Mouse (Mus musculus) liver, postnatal 0 days (tissue): ENCODE measurements at regions not wholly inside any gene's neighbourhood (a gene's known extent, or its start where the extent isn't known, plus 50 kb on each side); places are given as distances from the start of the nearest gene placed in this dataset.

Source experiments
- ATAC-seq: fragments of 200-750 bp; cut with Nextera tagmentation; 2 replicates; pipeline ENCODE4 v1.8.0; 2017; ENCODE audit warnings: mild to moderate bottlenecking, moderate library complexity
- DNase-seq: peaks from one replicate; pipeline ENCODE4 v3.0.0-alpha.2; 2016
- H3K27ac ChIP-seq: fragments of 300-500 bp; sonication (generic); 2 replicates; pipeline ENCODE4 v1.5.1; 2014; ENCODE audit warnings: antibody characterized with exemption, moderate library complexity, mild to moderate bottlenecking, low read depth
- H3K27me3 ChIP-seq: fragments of 300-500 bp; sonication (generic); 2 replicates; pipeline ENCODE4 v1.6.1; 2014; ENCODE audit warnings: low read length, control low read depth, mixed read lengths; ENCODE audit not compliant: insufficient read depth
- H3K36me3 ChIP-seq: fragments of 300-500 bp; sonication (generic); replicated peaks from 2 replicates; pipeline ENCODE4 v1.6.1; 2014; ENCODE audit warnings: mild to moderate bottlenecking, control low read depth, low read length, moderate library complexity, mixed read lengths; ENCODE audit not compliant: insufficient read depth
- H3K4me1 ChIP-seq: fragments of 300-500 bp; sonication (generic); 2 replicates; pipeline ENCODE4 v1.6.1; 2014; ENCODE audit warnings: antibody characterized with exemption, mild to moderate bottlenecking, control low read depth; ENCODE audit not compliant: insufficient read depth
- H3K4me2 ChIP-seq: fragments of 300-500 bp; sonication (generic); 2 replicates; pipeline ENCODE4 v1.6.1; 2014; ENCODE audit warnings: low read depth, mild to moderate bottlenecking, low read length, moderate library complexity, mixed read lengths
- H3K4me3 ChIP-seq: fragments of 300-500 bp; sonication (generic); 2 replicates; pipeline ENCODE4 v1.5.1; 2014; ENCODE audit warnings: low read depth, low read length
- H3K9ac ChIP-seq: fragments of 300-500 bp; sonication (generic); replicated peaks from 2 replicates; pipeline ENCODE4 v1.6.1; 2014; ENCODE audit warnings: mild to moderate bottlenecking, moderate library complexity
- H3K9me3 ChIP-seq: fragments of 300-500 bp; sonication (generic); 2 replicates; pipeline ENCODE4 v1.6.1; 2016; ENCODE audit warnings: mild to moderate bottlenecking, control low read depth, low read length, mixed read lengths
- CTCF ChIP-seq: sonication (generic); IDR thresholded peaks from 2 replicates; pipeline ENCODE4 v1.5.1; 2016; ENCODE audit warnings: antibody characterized with exemption, low read depth
- EP300 ChIP-seq: IDR thresholded peaks from 2 replicates; pipeline ENCODE4 v1.6.1; 2016; ENCODE audit warnings: antibody characterized with exemption, low read depth, mild to moderate bottlenecking
- WGBS: fragments of 180-500 bp; shearing (Covaris S2); extraction: QIAGEN DNeasy Blood & Tissue Kit; methylation state at CpG from one replicate; pipeline ENCODE4 v1.1.7; 2014; ENCODE audit not compliant: insufficient replicate concordance; 5-methylcytosine and 5-hydroxymethylcytosine counted together

- no peak overlapping the region for H3K9ac ChIP-seq
- H3K27ac ChIP-seq: no peak overlapping the region
- ATAC-seq: no peak
- no peak overlapping the region for H3K4me2 ChIP-seq
- WGBS: 81% methylated on average over 3 of the region's 3 CpGs
- no peaks in the 10 kb centered on the region for H3K9me3 ChIP-seq
- DNase-seq: no peak
- no peaks in the 10 kb centered on the region for H3K27me3 ChIP-seq
- TF ChIP-seq EP300 (no peak), CTCF (no peak)
- H3K4me3 ChIP-seq: no peak overlapping the region
- H3K36me3 ChIP-seq: no peaks in the 10 kb centered on the region
- H3K4me1 ChIP-seq: 0 out of 2 replicates have a peak, but pooled peaks cover 2% of the 10 kb centered on the region
Measured at GRCm38 (mm10) chr14:36614926-36615325, 353.7 kb downstream of the Ccser2 start.

GRCm38 (mm10) chr14:36612860-36613259 lies 355.7 kb downstream of the Ccser2 start:
- 63% methylated on average over 3 of the region's 3 CpGs for WGBS
- ATAC-seq: peak; percentile 94
- no peak for TF ChIP-seq CTCF
- peak; percentile 70 for TF ChIP-seq EP300
- no peaks in the 10 kb centered on the region for H3K36me3 ChIP-seq
- H3K4me1 ChIP-seq: no peaks in the 10 kb centered on the region
- H3K27ac ChIP-seq: no peak overlapping the region
- no peaks in the 10 kb centered on the region for H3K9me3 ChIP-seq
- H3K4me2 ChIP-seq: no peak overlapping the region
- no peak overlapping the region for H3K9ac ChIP-seq
- no peaks in the 10 kb centered on the region for H3K27me3 ChIP-seq
- H3K4me3 ChIP-seq: no peak overlapping the region
- DNase-seq: no peak

GRCm38 (mm10) chr14:36584065-36584635 lies 384.4 kb downstream of the Ccser2 start:
- 46% methylated on average over 4 of the region's 4 CpGs for WGBS
- DNase-seq: no peak
- H3K9me3 ChIP-seq: no peaks in the 10 kb centered on the region
- no peak overlapping the region for H3K9ac ChIP-seq
- H3K4me2 ChIP-seq: no peak overlapping the region
- no peak overlapping the region for H3K4me3 ChIP-seq
- ATAC-seq: peak; percentile 57; the same call in 1 of the 2 replicates
- H3K4me1 ChIP-seq: no peaks in the 10 kb centered on the region
- no peaks in the 10 kb centered on the region for H3K36me3 ChIP-seq
- no peak overlapping the region for H3K27ac ChIP-seq
- TF ChIP-seq EP300 (no peak), CTCF (peak; percentile 41)
- H3K27me3 ChIP-seq: no peaks in the 10 kb centered on the region

DNA sequence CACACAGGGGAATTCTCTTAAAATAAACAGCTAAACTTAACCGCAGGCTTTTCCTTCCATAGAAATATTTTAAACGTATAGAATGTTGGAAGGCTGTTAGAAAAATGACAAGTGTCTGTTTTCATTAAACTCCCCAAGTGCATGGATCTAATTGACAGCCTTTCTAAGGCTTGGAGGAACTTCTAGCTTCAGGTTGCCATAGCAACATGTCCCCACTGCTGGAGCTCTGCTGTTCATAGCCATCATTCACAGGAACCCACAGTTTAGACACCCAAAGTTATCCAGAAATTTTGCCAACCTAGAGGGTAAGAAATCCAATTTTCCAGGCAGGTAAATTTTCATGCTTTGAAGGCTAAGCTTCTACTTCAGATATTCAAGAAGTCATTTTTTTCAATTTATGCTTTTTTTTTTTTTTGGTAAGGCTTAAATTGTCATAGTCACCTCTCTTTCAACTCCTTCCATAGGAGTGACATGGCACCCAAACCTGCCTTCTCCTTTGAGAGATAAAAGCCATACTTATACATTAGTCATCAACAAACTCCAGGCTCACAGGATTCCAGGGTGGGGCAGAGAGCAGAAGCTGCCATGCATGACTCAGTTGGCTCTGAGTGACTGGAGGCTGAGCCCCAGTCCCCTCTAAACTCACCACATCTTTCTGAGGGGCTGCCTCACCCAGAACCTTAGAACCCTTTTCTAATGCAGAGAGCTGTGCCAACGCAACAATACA lies 385.1 kb downstream of the Ccser2 start:
- TF ChIP-seq EP300: no peak
- no peak for TF ChIP-seq CTCF

GRCm38 (mm10) chr14:36563229-36563865 lies 405.2 kb downstream of the Ccser2 start:
- ATAC-seq (no peak), DNase-seq (no peak)
- no peak overlapping the region for H3K4me2 ChIP-seq
- H3K27me3 ChIP-seq: no peaks in the 10 kb centered on the region
- no peaks in the 10 kb centered on the region for H3K36me3 ChIP-seq
- H3K4me1 ChIP-seq: no peaks in the 10 kb centered on the region
- H3K9ac ChIP-seq: no peak overlapping the region
- H3K4me3 ChIP-seq: no peak overlapping the region
- 66% methylated on average over 3 of the region's 3 CpGs for WGBS
- TF ChIP-seq EP300 (no peak), CTCF (no peak)
- no peaks in the 10 kb centered on the region for H3K9me3 ChIP-seq
- no peak overlapping the region for H3K27ac ChIP-seq

More for the DNA sequence above, 385.1 kb downstream of the Ccser2 start:
- no peak overlapping the region for H3K4me3 ChIP-seq
- H3K4me1 ChIP-seq: no peaks in the 10 kb centered on the region
- DNase-seq (no peak), ATAC-seq (peak; percentile 94)
- no peak overlapping the region for H3K9ac ChIP-seq
- 77% methylated on average over 3 of the region's 3 CpGs for WGBS
- no peaks in the 10 kb centered on the region for H3K27me3 ChIP-seq
- no peak overlapping the region for H3K4me2 ChIP-seq
- no peaks in the 10 kb centered on the region for H3K36me3 ChIP-seq
- H3K27ac ChIP-seq: no peak overlapping the region
- H3K9me3 ChIP-seq: no peaks in the 10 kb centered on the region

GRCm38 (mm10) chr14:36537402-36537801 lies 431.2 kb downstream of the Ccser2 start:
- 77% methylated on average over 5 of the region's 5 CpGs for WGBS
- Histone ChIP-seq H3K36me3 (no peaks in the 10 kb centered on the region), H3K9me3 (no peaks in the 10 kb centered on the region), H3K4me3 (no peak overlapping the region), H3K4me1 (no peaks in the 10 kb centered on the region), H3K27ac (no peak overlapping the region), H3K27me3 (no peaks in the 10 kb centered on the region), H3K9ac (no peak overlapping the region), H3K4me2 (no peak overlapping the region)
- ATAC-seq (no peak), DNase-seq (no peak)
- TF ChIP-seq EP300 (no peak), CTCF (no peak)
